Mouse (Mus musculus): ENCODE results near the gene Pdrg1. TPM values are rescaled to one million over a fixed set of nuclear protein-coding genes. Genes with fewer than 3 reads are reported as not detected.

Pdrg1 gene
- polyA plus RNA-seq, 1 experiment from 2014 or later: 175 TPM

DNA sequence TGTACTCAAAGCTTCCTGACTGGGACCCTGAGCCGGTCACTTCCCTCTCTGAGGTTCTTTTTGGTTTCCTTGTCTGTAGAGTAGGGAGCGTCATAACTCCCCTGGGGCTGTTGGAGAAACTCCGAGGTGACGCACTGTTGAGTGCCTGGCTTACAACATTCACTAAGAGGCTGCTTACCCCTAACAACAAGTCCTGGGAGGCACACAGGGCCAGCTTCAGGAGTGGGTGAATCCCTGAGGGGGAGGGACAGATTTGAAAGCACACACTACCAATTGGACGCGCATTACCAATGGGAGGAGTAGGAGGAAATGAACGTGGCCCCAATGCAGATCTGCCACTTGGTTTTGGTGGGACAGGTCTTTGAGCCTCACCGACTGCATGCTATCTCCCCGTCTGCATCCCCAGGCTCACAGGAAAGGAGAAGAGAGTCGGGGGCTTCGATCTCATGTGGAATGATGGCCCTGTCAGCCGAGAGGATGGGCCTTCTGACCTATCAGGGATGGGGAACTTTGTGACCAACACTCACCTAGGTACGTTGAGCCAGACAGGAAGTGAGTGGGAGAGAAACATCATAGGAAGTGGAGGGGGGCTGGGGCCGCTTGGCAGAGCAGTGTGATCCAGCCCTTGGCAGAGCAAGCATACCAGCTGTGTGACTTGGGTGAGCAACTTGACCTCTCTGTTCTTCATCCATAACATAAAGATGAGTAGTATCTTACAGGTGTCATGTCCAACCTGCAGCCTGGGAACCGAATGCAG lies 12.6 kb downstream of the Pdrg1 start:
- Histone ChIP-seq H3K4me3 (replicated peaks) (no peak overlapping the region), H3K9ac (replicated peaks) (no peak overlapping the region), H3K4me1 (replicated peaks) (peaks cover 10% of the 10 kb centered on the region), H3K27me3 (no peaks in the 10 kb centered on the region), H3K9me3 (no peaks in the 10 kb centered on the region), H3K27ac (no peak overlapping the region), H3K4me2 (replicated peaks) (no peak overlapping the region), H3K36me3 (peaks cover 18% of the 10 kb centered on the region)
- WGBS: 86% methylated on average over 15 of the region's 15 CpGs
- no peak for ATAC-seq

GRCm38 (mm10) chr2:152997046-152997445 lies 18.2 kb downstream of the Pdrg1 start:
- Histone ChIP-seq H3K9me3 (no peaks in the 10 kb centered on the region), H3K27me3 (no peaks in the 10 kb centered on the region), H3K4me3 (replicated peaks) (no peak overlapping the region), H3K36me3 (no peaks in the 10 kb centered on the region), H3K4me1 (replicated peaks) (no peaks in the 10 kb centered on the region), H3K4me2 (replicated peaks) (no peak overlapping the region), H3K9ac (replicated peaks) (no peak overlapping the region), H3K27ac (no peak overlapping the region)
- WGBS: 78% methylated on average over 4 of the region's 4 CpGs
- no peak for ATAC-seq

DNA sequence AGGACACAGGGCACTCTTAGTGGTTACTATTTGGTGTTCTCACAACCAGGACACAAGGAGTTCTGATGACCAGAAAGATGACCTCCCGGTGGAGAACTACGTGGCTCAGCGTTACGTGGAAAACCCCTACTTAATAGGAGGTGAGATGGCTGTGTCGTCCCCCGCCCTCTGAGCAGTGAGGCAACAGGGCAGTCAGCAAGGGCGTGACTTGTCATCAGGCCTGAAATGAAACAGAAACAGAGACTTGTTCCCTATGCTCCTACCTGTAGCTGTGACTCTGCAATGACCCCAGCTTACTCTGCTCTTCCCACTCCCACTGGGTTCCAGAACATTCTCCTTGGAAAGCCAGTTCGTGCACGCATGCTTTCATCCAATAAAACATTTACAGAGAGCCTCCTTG lies 23.7 kb downstream of the Pdrg1 start:
- 91% methylated on average over 9 of the region's 9 CpGs for WGBS
- Histone ChIP-seq H3K4me3 (replicated peaks) (no peak overlapping the region), H3K4me1 (replicated peaks) (0 out of 2 replicates have a peak, but pooled peaks cover 3% of the 10 kb centered on the region), H3K9ac (replicated peaks) (no peak overlapping the region), H3K4me2 (replicated peaks) (no peak overlapping the region), H3K27me3 (no peaks in the 10 kb centered on the region), H3K27ac (no peak overlapping the region), H3K9me3 (no peaks in the 10 kb centered on the region), H3K36me3 (no peaks in the 10 kb centered on the region)
- no peak for ATAC-seq

- 8% methylated on average over 1 of the region's 1 CpGs for WGBS
Observed at GRCm38 (mm10) chr2:152985582-152985981, 29.6 kb downstream of the Pdrg1 start.

DNA sequence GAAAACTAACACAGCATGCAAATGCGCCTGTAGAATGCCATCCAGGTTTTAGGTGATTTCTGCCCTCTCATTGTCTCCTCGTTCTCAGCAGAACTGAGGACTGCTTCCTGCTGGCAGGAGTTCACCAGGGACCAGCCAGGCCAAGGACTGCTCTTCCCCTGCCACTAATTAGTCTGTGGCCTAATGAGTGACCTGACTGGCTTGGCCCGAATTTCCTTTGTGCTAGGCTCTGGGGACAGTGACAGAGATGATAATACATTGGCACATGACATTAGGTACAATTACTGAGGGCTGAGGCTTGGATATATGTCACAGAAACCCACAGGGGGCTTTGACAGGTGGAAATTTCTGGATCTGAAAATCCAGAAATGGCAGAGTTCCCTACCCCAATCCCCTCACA lies 38.2 kb downstream of the Pdrg1 start:
- ATAC-seq: no peak
- Histone ChIP-seq H3K36me3 (no peaks in the 10 kb centered on the region), H3K4me1 (replicated peaks) (no peaks in the 10 kb centered on the region), H3K9ac (replicated peaks) (no peak overlapping the region), H3K27me3 (no peaks in the 10 kb centered on the region), H3K9me3 (no peaks in the 10 kb centered on the region), H3K4me2 (replicated peaks) (no peak overlapping the region), H3K4me3 (replicated peaks) (no peak overlapping the region), H3K27ac (no peak overlapping the region)
- WGBS: 57% methylated on average over 3 of the region's 3 CpGs

More at GRCm38 (mm10) chr2:152985582-152985981, 29.6 kb downstream of the Pdrg1 start:
- H3K9me3 ChIP-seq: no peaks in the 10 kb centered on the region
- H3K27ac ChIP-seq: no peak overlapping the region
- no peaks in the 10 kb centered on the region for H3K36me3 ChIP-seq
- no peaks in the 10 kb centered on the region for H3K27me3 ChIP-seq
- no peak overlapping the region for H3K4me2 ChIP-seq (replicated peaks)
- ATAC-seq: peak; percentile 58; the same call in 1 of the 2 replicates
- H3K9ac ChIP-seq (replicated peaks): peak overlapping the region; percentile 48
- no peak overlapping the region for H3K4me3 ChIP-seq (replicated peaks)
- peaks cover 8% of the 10 kb centered on the region; the same call in 1 of the 2 replicates for H3K4me1 ChIP-seq (replicated peaks)

- Histone ChIP-seq H3K9me3 (no peaks in the 10 kb centered on the region), H3K27ac (no peak overlapping the region), H3K4me2 (replicated peaks) (no peak overlapping the region), H3K9ac (replicated peaks) (no peak overlapping the region), H3K4me1 (replicated peaks) (peaks cover 8% of the 10 kb centered on the region; the same call in 1 of the 2 replicates), H3K27me3 (0 out of 2 replicates have a peak, but pooled peaks cover 2% of the 10 kb centered on the region), H3K4me3 (replicated peaks) (no peak overlapping the region), H3K36me3 (no peaks in the 10 kb centered on the region)
- WGBS: 73% methylated on average over 4 of the region's 4 CpGs
- ATAC-seq: no peak
Observed at GRCm38 (mm10) chr2:152965555-152965954, 49.7 kb downstream of the Pdrg1 start.

DNA sequence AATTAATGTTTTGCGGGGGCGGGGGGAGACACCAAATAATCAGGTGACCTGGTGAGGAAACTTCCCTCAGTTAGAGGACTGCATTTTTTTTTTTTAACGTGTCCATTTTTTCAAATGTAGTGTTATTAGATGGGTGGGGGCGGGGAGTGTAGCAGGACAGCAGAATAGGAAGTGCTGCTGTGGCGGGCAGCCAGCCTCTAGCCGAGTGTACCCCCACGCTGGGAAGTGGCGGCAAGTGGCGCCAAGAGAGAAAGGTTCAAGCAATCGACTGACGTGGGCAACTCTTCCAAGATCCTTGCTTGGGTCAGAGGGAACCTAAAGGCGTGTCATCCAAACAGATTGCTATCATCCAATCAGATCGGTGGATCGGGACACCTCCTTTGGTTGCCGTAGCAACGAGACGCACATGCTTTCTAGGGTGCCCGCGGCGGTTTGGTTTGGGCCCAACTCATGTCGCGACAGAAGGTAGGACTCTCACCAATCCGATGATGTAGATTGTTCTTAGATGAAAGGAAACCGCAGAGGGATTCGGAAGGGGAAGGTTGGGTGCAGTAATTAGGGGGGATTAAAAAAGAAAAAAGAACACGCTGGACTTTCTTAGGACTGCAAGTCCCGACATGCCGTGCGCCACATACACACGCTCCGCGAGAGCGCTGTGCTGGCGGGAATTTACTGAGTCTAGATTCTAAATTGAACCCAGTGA lies 53.0 kb downstream of the Pdrg1 start, which contains the start of gene Ttll9:
Ttll9 (plus strand) TSS at position 395 of the 703 bp plus-strand sequence.
- Histone ChIP-seq H3K4me2 (replicated peaks) (peak within 1 kb of the TSS; percentile 63), H3K27ac (no peak within 1 kb of the TSS), H3K9ac (replicated peaks) (peak within 1 kb of the TSS; percentile 61), H3K9me3 (no peaks in the 10 kb centered on the region), H3K36me3 (no peaks in the 10 kb centered on the region), H3K27me3 (0 out of 2 replicates have a peak, but pooled peaks cover 7% of the 10 kb centered on the region), H3K4me1 (replicated peaks) (peaks cover 8% of the 10 kb centered on the region; the same call in 1 of the 2 replicates), H3K4me3 (replicated peaks) (peak within 1 kb of the TSS; percentile 46)
- under 1% methylated on average over 34 of the region's 34 CpGs for WGBS
- ATAC-seq: peak; percentile 95

Other genes starting within 250 kb of the Pdrg1 start
- 190 and 195 TPM in 2 replicates for gene Bcl2l1, start 183.7 kb downstream of the Pdrg1 start, polyA plus RNA-seq (2015; fragmentation: Nextera tagmentation; extraction: Ambion mirVana)
- gene Tpx2, start 167.5 kb downstream of the Pdrg1 start, polyA plus RNA-seq (2015; fragmentation: Nextera tagmentation; extraction: Ambion mirVana): 38.7 and 46.4 TPM in 2 replicates
- 0.06 and 0.07 TPM in 2 replicates for gene Mylk2, start 104.1 kb downstream of the Pdrg1 start, polyA plus RNA-seq (2015; fragmentation: Nextera tagmentation; extraction: Ambion mirVana)
- 3.4 and 3.6 TPM in 2 replicates for gene Foxs1, start 82.2 kb downstream of the Pdrg1 start, polyA plus RNA-seq (2015; fragmentation: Nextera tagmentation; extraction: Ambion mirVana)
- 3.5 and 6.3 TPM in 2 replicates for gene Dusp15, start 63.7 kb downstream of the Pdrg1 start, polyA plus RNA-seq (2015; fragmentation: Nextera tagmentation; extraction: Ambion mirVana)
- gene Ttll9, start 52.9 kb downstream of the Pdrg1 start, polyA plus RNA-seq (2015; fragmentation: Nextera tagmentation; extraction: Ambion mirVana): 3.4 and 3.9 TPM in 2 replicates
- 1.7 and 2.0 TPM in 2 replicates for gene Xkr7, start 16.4 kb upstream of the Pdrg1 start, polyA plus RNA-seq (2015; fragmentation: Nextera tagmentation; extraction: Ambion mirVana)
- 0.79 and 1.6 TPM in 2 replicates for gene Ccm2l, start 50.5 kb upstream of the Pdrg1 start, polyA plus RNA-seq (2015; fragmentation: Nextera tagmentation; extraction: Ambion mirVana)
- gene Hck, start 93.0 kb upstream of the Pdrg1 start, polyA plus RNA-seq (2015; fragmentation: Nextera tagmentation; extraction: Ambion mirVana): 1.3 TPM in 2 replicates
- 78.6 and 80.0 TPM in 2 replicates for gene Tm9sf4, start 145.9 kb upstream of the Pdrg1 start, polyA plus RNA-seq (2015; fragmentation: Nextera tagmentation; extraction: Ambion mirVana)
- 22.3 and 23.5 TPM in 2 replicates for gene Tspyl3, start 210.0 kb upstream of the Pdrg1 start, polyA plus RNA-seq (2015; fragmentation: Nextera tagmentation; extraction: Ambion mirVana)
- 10.1 and 10.8 TPM in 2 replicates for gene Plagl2, start 226.0 kb upstream of the Pdrg1 start, polyA plus RNA-seq (2015; fragmentation: Nextera tagmentation; extraction: Ambion mirVana)
- gene Pofut1, start 226.1 kb upstream of the Pdrg1 start, polyA plus RNA-seq (2015; fragmentation: Nextera tagmentation; extraction: Ambion mirVana): 5.4 and 5.7 TPM in 2 replicates

Data from midbrain, embryonic 13.5 days (tissue).